Mouse (Mus musculus) ES-E14 (cell line): ENCODE results near the gene Ptpn23.

ENCODE experiments used
- CHD2 ChIP-seq: IDR thresholded peaks from 2 replicates; pipeline ENCODE4 v1.6.1; 2014; ENCODE audit warnings: mild to moderate bottlenecking, low read depth, low read length, inconsistent platforms
- ZNF384 ChIP-seq: IDR thresholded peaks from 2 replicates; pipeline ENCODE4 v1.6.1; 2012; ENCODE audit warnings: low read depth, low read length, inconsistent platforms

- TF ChIP-seq CHD2 (no peak), ZNF384 (no peak)
These were observed 62.8 kb downstream of the Ptpn23 start for GRCm38 (mm10) chr9:110345057-110345739.
